Comparison of ENCODE assay signal across 9 mouse cellular contexts in the genomic region with DNA sequence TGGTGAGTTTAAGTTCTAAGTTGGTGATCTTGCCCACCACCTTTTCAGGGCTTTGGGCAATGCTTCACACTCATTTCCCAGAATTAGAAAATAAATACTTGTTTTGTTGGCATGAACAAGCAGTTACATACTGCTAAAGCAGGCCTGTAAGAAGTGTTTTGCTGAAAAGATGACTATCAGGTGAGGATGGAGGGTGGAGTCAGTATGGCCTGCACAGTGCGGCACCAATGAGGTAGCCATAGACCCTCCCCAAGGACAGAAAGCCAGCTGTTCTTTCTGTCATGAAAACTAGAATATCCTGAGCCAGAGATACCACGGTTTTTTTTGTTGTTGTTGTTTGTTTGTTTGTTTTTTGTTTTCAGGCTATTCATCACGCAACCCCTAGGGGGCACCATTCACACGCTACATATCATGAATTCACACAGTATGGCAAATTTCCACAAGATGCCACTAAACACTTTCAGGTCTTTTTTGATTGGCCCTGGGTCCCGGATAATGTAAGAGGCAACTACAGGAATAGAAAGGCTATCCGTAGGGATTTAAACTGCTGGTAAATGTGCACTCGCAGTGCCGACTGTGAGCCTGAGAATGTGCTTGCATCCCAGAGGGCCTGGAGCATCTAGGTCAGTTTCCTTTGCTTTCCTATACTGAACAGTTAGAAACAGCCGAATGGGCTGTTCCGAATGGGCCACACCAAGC. TPM values are rescaled to one million over a fixed set of nuclear protein-coding genes. Genes with fewer than 3 reads are reported as not detected.
DNase-seq lines count a peak whose midpoint lies in the region; ATAC-seq and TF ChIP-seq lines count a peak whose summit lies in the region.
"Had no signal": no experiment of that assay in that cellular context is flagged by ENCODE, and none has a peak within 500 bp of the region (broad histone marks: within the 10 kb centered on the region; RNA-seq: fewer than 3 reads in every experiment).

No protein-coding gene starts in this region.

- H3K9ac ChIP-seq in lung, postnatal 0 days (replicated peaks; ENCODE audit: low read depth), result no peak overlapping the region
- no peak overlapping the region for H3K9ac ChIP-seq in stomach, postnatal 0 days (ENCODE audit: low read length)
- H3K9ac ChIP-seq: midbrain, embryonic 12.5 days had no signal

- WGBS in lung, postnatal 0 days, result 70% methylated on average over 10 of the region's 10 CpGs
- 72% methylated on average over 10 of the region's 10 CpGs for WGBS in stomach, postnatal 0 days

- peak; percentile 25 for DNase-seq in adrenal gland, postnatal 14 days
- DNase-seq in adrenal gland, adult 2 months, result no peak
- DNase-seq in lung, postnatal 0 days (ENCODE audit: low spot score), result peak; percentile 46
- DNase-seq in lung, postnatal 25 days (ENCODE audit: low spot score), result no peak
- DNase-seq in stomach, postnatal 0 days (ENCODE audit: low spot score), result no peak
- DNase-seq in urinary bladder, postnatal 10 days (ENCODE audit: low spot score), result no peak
- no peak for DNase-seq in ovary, postnatal 10 days (ENCODE audit: low spot score)

- TF ChIP-seq EP300 in lung, postnatal 0 days (IDR thresholded peaks at IDR 0.05), result no peak
- TF ChIP-seq EP300 in stomach, postnatal 0 days (optimal IDR thresholded peaks at IDR 0.05), result no peak

- no peak overlapping the region for H3K4me2 ChIP-seq in lung, postnatal 0 days (replicated peaks; ENCODE audit: low read depth, low read length)
- H3K4me2 ChIP-seq in stomach, postnatal 0 days (replicated peaks; ENCODE audit: low read depth), result no peak overlapping the region
- H3K4me2 ChIP-seq: midbrain, embryonic 12.5 days had no signal

- H3K4me3 ChIP-seq in lung, postnatal 0 days (ENCODE audit: low read depth, low read length), result no peak overlapping the region
- no peak overlapping the region for H3K4me3 ChIP-seq in stomach, postnatal 0 days (ENCODE audit: low read depth, low read length)
- H3K4me3 ChIP-seq: midbrain, embryonic 12.5 days had no signal

- no peaks in the 10 kb centered on the region for H3K4me1 ChIP-seq in lung, postnatal 0 days (ENCODE audit: insufficient read depth, low read depth, low read length)
- H3K4me1 ChIP-seq in stomach, postnatal 0 days (replicated peaks; ENCODE audit: control insufficient read depth, insufficient read depth), result no peaks in the 10 kb centered on the region
- H3K4me1 ChIP-seq: midbrain, embryonic 12.5 days had no signal

- peaks cover 13% of the 10 kb centered on the region for H3K36me3 ChIP-seq in lung, postnatal 0 days (ENCODE audit: insufficient read depth, low read length)
- H3K36me3 ChIP-seq in stomach, postnatal 0 days (ENCODE audit: control insufficient read depth, insufficient read depth, low read length), result no peaks in the 10 kb centered on the region

- H3K9me3 ChIP-seq in lung, postnatal 0 days (ENCODE audit: low read length), result no peaks in the 10 kb centered on the region
- no peaks in the 10 kb centered on the region for H3K9me3 ChIP-seq in stomach, postnatal 0 days (ENCODE audit: control insufficient read depth, low read length)
- H3K9me3 ChIP-seq: midbrain, embryonic 12.5 days had no signal

- ATAC-seq in lung, postnatal 0 days, result no peak
- ATAC-seq in granulocyte monocyte progenitor cell, adult 5-6 weeks (replicated peaks; ENCODE audit: poor library complexity, severe bottlenecking), result peak; percentile 42; the same call in 1 of the 2 replicates
- no peak for ATAC-seq in stomach, postnatal 0 days (ENCODE audit: low FRiP score, low TSS enrichment)

- TF ChIP-seq CTCF in lung, postnatal 0 days (IDR thresholded peaks at IDR 0.05), result peak; percentile 75
- TF ChIP-seq CTCF in stomach, postnatal 0 days (IDR thresholded peaks at IDR 0.05; ENCODE audit: low read depth), result peak; percentile 70

- no peaks in the 10 kb centered on the region for H3K27me3 ChIP-seq in lung, postnatal 0 days (replicated peaks; ENCODE audit: insufficient read depth, low read length)
- H3K27me3 ChIP-seq in stomach, postnatal 0 days (ENCODE audit: control insufficient read depth, insufficient read depth, low read length), result no peaks in the 10 kb centered on the region
- H3K27me3 ChIP-seq: midbrain, embryonic 12.5 days had no signal

- H3K27ac ChIP-seq in lung, postnatal 0 days (ENCODE audit: low read length), result no peak overlapping the region
- H3K27ac ChIP-seq in stomach, postnatal 0 days (replicated peaks), result no peak overlapping the region
- H3K27ac ChIP-seq: midbrain, embryonic 12.5 days had no signal

RNA-seq across cellular contexts. Expression of a gene that starts 18.0 kb away (rescaled TPM):
- 257 and 311 TPM in 2 replicates for total RNA-seq in adrenal gland, postnatal 14 days (2021)
- total RNA-seq in adrenal gland, adult 2 months (2021), result 100 to 1,000 TPM; 465 to 481 TPM
- 304 TPM in 2 replicates for polyA plus RNA-seq in adrenal gland, adult 2 months (2012; rRNA removed)
- 220 and 252 TPM in 2 replicates for polyA plus RNA-seq in lung, postnatal 0 days (2015; fragmentation: Nextera tagmentation; extraction: Ambion mirVana)
- total RNA-seq in granulocyte monocyte progenitor cell, adult 5-6 weeks (2014; fragmentation: Nextera tagmentation), result 51.6 and 63.3 TPM in 2 replicates
- 73.6 and 73.7 TPM in 2 replicates for total RNA-seq in granulocyte monocyte progenitor cell, adult 5-6 weeks (2017)
- polyA plus RNA-seq in stomach, postnatal 0 days (2015; fragmentation: Nextera tagmentation; extraction: Ambion mirVana), result 50.7 and 57.8 TPM in 2 replicates

RNA-seq across cellular contexts. Expression of a gene that starts 40.0 kb away (rescaled TPM):
- total RNA-seq in adrenal gland, postnatal 14 days (2021), result 8.3 and 10.9 TPM in 2 replicates
- 1 to 10 TPM; 4.6 to 9.3 TPM for total RNA-seq in adrenal gland, adult 2 months (2021)
- 7.0 and 9.7 TPM in 2 replicates for polyA plus RNA-seq in adrenal gland, adult 2 months (2012; rRNA removed)
- 4.7 and 5.3 TPM in 2 replicates for polyA plus RNA-seq in lung, postnatal 0 days (2015; fragmentation: Nextera tagmentation; extraction: Ambion mirVana)
- 22.5 and 23.3 TPM in 2 replicates for total RNA-seq in granulocyte monocyte progenitor cell, adult 5-6 weeks (2014; fragmentation: Nextera tagmentation)
- 28.9 and 32.2 TPM in 2 replicates for total RNA-seq in granulocyte monocyte progenitor cell, adult 5-6 weeks (2017)
- polyA plus RNA-seq in stomach, postnatal 0 days (2015; fragmentation: Nextera tagmentation; extraction: Ambion mirVana), result 3.4 and 4.4 TPM in 2 replicates

Comparison
In these comparisons a context has a peak if more than half of its experiments do, and no peak if none do; other contexts are left out.
1. DNase-seq: peak in adrenal gland, postnatal 14 days (single experiment) and lung, postnatal 0 days (single experiment); none in adrenal gland, adult 2 months (single experiment), lung, postnatal 25 days (single experiment), stomach, postnatal 0 days (single experiment), urinary bladder, postnatal 10 days (single experiment) and ovary, postnatal 10 days (single experiment).